Mouse (Mus musculus) embryonic facial prominence, embryonic 14.5 days (tissue): ENCODE measurements around the gene Nrxn3. TPM values are rescaled to one million over a fixed set of nuclear protein-coding genes. Genes with fewer than 3 reads are reported as not detected.

Experiments used
- ATAC-seq: fragments of 200-750 bp; cut with Nextera tagmentation; 2 replicates; pipeline ENCODE4 v1.8.0; 2017; ENCODE audit warnings: low read depth, moderate number of reproducible peaks, moderate TSS enrichment
- DNase-seq: peaks from one replicate; pipeline ENCODE4 v3.0.0-alpha.2; 2015; ENCODE audit warnings: low spot score
- H3K27ac ChIP-seq: fragments of 300-500 bp; sonication (generic); replicated peaks from 2 replicates; pipeline ENCODE4 v1.5.1; 2014; ENCODE audit warnings: low read depth, mild to moderate bottlenecking, low read length, moderate library complexity
- H3K27me3 ChIP-seq: fragments of 300-500 bp; sonication (generic); replicated peaks from 2 replicates; pipeline ENCODE4 v1.6.1; 2014; ENCODE audit warnings: low read length; ENCODE audit not compliant: control insufficient read depth, insufficient read depth
- H3K36me3 ChIP-seq: fragments of 300-500 bp; sonication (generic); 2 replicates; pipeline ENCODE4 v1.6.1; 2014; ENCODE audit warnings: low read length, mixed read lengths; ENCODE audit not compliant: control insufficient read depth, insufficient read depth
- H3K4me1 ChIP-seq: fragments of 300-500 bp; sonication (generic); 2 replicates; pipeline ENCODE4 v1.6.1; 2014; ENCODE audit warnings: antibody characterized with exemption, low read length; ENCODE audit not compliant: control insufficient read depth, insufficient read depth
- H3K4me2 ChIP-seq: fragments of 300-500 bp; sonication (generic); 2 replicates; pipeline ENCODE4 v1.6.1; 2014; ENCODE audit warnings: low read depth, mild to moderate bottlenecking, low read length, moderate library complexity, mixed read lengths
- H3K4me3 ChIP-seq: fragments of 300-500 bp; sonication (generic); 2 replicates; pipeline ENCODE4 v1.5.1; 2014; ENCODE audit warnings: low read depth, mild to moderate bottlenecking, low read length
- H3K9ac ChIP-seq: fragments of 300-500 bp; sonication (generic); 2 replicates; pipeline ENCODE4 v1.6.1; 2014; ENCODE audit warnings: low read depth, mild to moderate bottlenecking, low read length, moderate library complexity, mixed read lengths
- H3K9me3 ChIP-seq: fragments of 300-500 bp; sonication (generic); 2 replicates; pipeline ENCODE4 v1.6.1; 2016; ENCODE audit warnings: low read length; ENCODE audit not compliant: control insufficient read depth
- WGBS: fragments of 180-500 bp; shearing (Covaris S2); extraction: QIAGEN DNeasy Blood & Tissue Kit; methylation state at CpG from one replicate; pipeline ENCODE4 v1.1.7; 2014; 5-methylcytosine and 5-hydroxymethylcytosine counted together
- polyA plus RNA-seq: library from polyadenylated mRNA; unstranded; fragments of >200 nt; fragmentation: Nextera tagmentation; extraction: Ambion mirVana; gene quantifications from 2 replicates; pipeline ENCODE4 v1.2.1, GENCODE M21; 2014

Nrxn3 gene
- polyA plus RNA-seq, 1 experiment from 2014 or later: 2.6 TPM

GRCm38 (mm10) chr12:88730720-88731119, 8.0 kb downstream of the Nrxn3 start:
- H3K4me3 ChIP-seq: no peak overlapping the region
- H3K4me2 ChIP-seq: no peak overlapping the region
- H3K9ac ChIP-seq: no peak overlapping the region
- H3K4me1 ChIP-seq: no peaks in the 10 kb centered on the region
- no peaks in the 10 kb centered on the region for H3K9me3 ChIP-seq
- no peak overlapping the region for H3K27ac ChIP-seq
- no peaks in the 10 kb centered on the region for H3K27me3 ChIP-seq
- 58% methylated on average over 2 of the region's 2 CpGs for WGBS
- DNase-seq: peak; percentile 5
- no peaks in the 10 kb centered on the region for H3K36me3 ChIP-seq
- ATAC-seq: no peak

- no peaks in the 10 kb centered on the region for H3K9me3 ChIP-seq
- 75% methylated on average over 1 of the region's 1 CpGs for WGBS
- no peak overlapping the region for H3K9ac ChIP-seq
- ATAC-seq (no peak), DNase-seq (no peak)
- no peaks in the 10 kb centered on the region for H3K36me3 ChIP-seq
- no peaks in the 10 kb centered on the region for H3K4me1 ChIP-seq
- no peak overlapping the region for H3K4me2 ChIP-seq
- no peaks in the 10 kb centered on the region for H3K27me3 ChIP-seq
- no peak overlapping the region for H3K4me3 ChIP-seq
- no peak overlapping the region for H3K27ac ChIP-seq
Measured at GRCm38 (mm10) chr12:88735045-88735444, 12.4 kb downstream of the Nrxn3 start.

GRCm38 (mm10) chr12:88737081-88737480, 14.4 kb downstream of the Nrxn3 start:
- WGBS: 76% methylated on average over 4 of the region's 4 CpGs
- H3K9me3 ChIP-seq: no peaks in the 10 kb centered on the region
- DNase-seq (no peak), ATAC-seq (no peak)
- H3K9ac ChIP-seq: no peak overlapping the region
- no peak overlapping the region for H3K4me3 ChIP-seq
- H3K27ac ChIP-seq: no peak overlapping the region
- no peak overlapping the region for H3K4me2 ChIP-seq
- H3K27me3 ChIP-seq: no peaks in the 10 kb centered on the region
- H3K4me1 ChIP-seq: no peaks in the 10 kb centered on the region
- no peaks in the 10 kb centered on the region for H3K36me3 ChIP-seq

GRCm38 (mm10) chr12:88738616-88739015, 15.9 kb downstream of the Nrxn3 start:
- H3K27me3 ChIP-seq: no peaks in the 10 kb centered on the region
- H3K9me3 ChIP-seq: no peaks in the 10 kb centered on the region
- no peak overlapping the region for H3K27ac ChIP-seq
- H3K4me3 ChIP-seq: no peak overlapping the region
- H3K4me2 ChIP-seq: no peak overlapping the region
- WGBS: 72% methylated on average over 4 of the region's 4 CpGs
- DNase-seq: no peak
- ATAC-seq: no peak
- no peak overlapping the region for H3K9ac ChIP-seq
- H3K36me3 ChIP-seq: no peaks in the 10 kb centered on the region
- H3K4me1 ChIP-seq: no peaks in the 10 kb centered on the region

GRCm38 (mm10) chr12:88746788-88747187, 24.1 kb downstream of the Nrxn3 start:
- no peaks in the 10 kb centered on the region for H3K27me3 ChIP-seq
- H3K4me2 ChIP-seq: no peak overlapping the region
- no peaks in the 10 kb centered on the region for H3K9me3 ChIP-seq
- no peaks in the 10 kb centered on the region for H3K36me3 ChIP-seq
- WGBS: 67% methylated on average over 5 of the region's 5 CpGs
- H3K9ac ChIP-seq: no peak overlapping the region
- no peaks in the 10 kb centered on the region for H3K4me1 ChIP-seq
- H3K4me3 ChIP-seq: no peak overlapping the region
- DNase-seq: no peak
- ATAC-seq: no peak
- H3K27ac ChIP-seq: no peak overlapping the region

GRCm38 (mm10) chr12:88764791-88765190, 42.1 kb downstream of the Nrxn3 start:
- Histone ChIP-seq H3K4me1 (no peaks in the 10 kb centered on the region), H3K9me3 (no peaks in the 10 kb centered on the region), H3K4me2 (no peak overlapping the region), H3K4me3 (no peak overlapping the region), H3K27ac (no peak overlapping the region), H3K27me3 (no peaks in the 10 kb centered on the region), H3K9ac (no peak overlapping the region), H3K36me3 (no peaks in the 10 kb centered on the region)
- no peak for ATAC-seq
- WGBS: 67% methylated on average over 2 of the region's 2 CpGs
- DNase-seq: no peak

GRCm38 (mm10) chr12:88774666-88775065, 52.0 kb downstream of the Nrxn3 start:
- Histone ChIP-seq H3K9me3 (no peaks in the 10 kb centered on the region), H3K4me2 (no peak overlapping the region), H3K4me3 (no peak overlapping the region), H3K9ac (no peak overlapping the region), H3K4me1 (no peaks in the 10 kb centered on the region), H3K27ac (no peak overlapping the region), H3K27me3 (no peaks in the 10 kb centered on the region), H3K36me3 (no peaks in the 10 kb centered on the region)
- DNase-seq (no peak), ATAC-seq (no peak)
- 80% methylated on average over 2 of the region's 2 CpGs for WGBS

GRCm38 (mm10) chr12:88778036-88778435, 55.4 kb downstream of the Nrxn3 start:
- no peak overlapping the region for H3K4me3 ChIP-seq
- 88% methylated on average over 1 of the region's 1 CpGs for WGBS
- H3K9me3 ChIP-seq: no peaks in the 10 kb centered on the region
- H3K27ac ChIP-seq: no peak overlapping the region
- H3K36me3 ChIP-seq: no peaks in the 10 kb centered on the region
- DNase-seq (no peak), ATAC-seq (no peak)
- no peak overlapping the region for H3K4me2 ChIP-seq
- H3K9ac ChIP-seq: no peak overlapping the region
- no peaks in the 10 kb centered on the region for H3K4me1 ChIP-seq
- no peaks in the 10 kb centered on the region for H3K27me3 ChIP-seq

GRCm38 (mm10) chr12:88784199-88785147, 61.8 kb downstream of the Nrxn3 start:
- H3K9me3 ChIP-seq: no peaks in the 10 kb centered on the region
- H3K4me1 ChIP-seq: no peaks in the 10 kb centered on the region
- no peak overlapping the region for H3K4me3 ChIP-seq
- WGBS: 44% methylated on average over 10 of the region's 10 CpGs
- DNase-seq (peak; percentile 27), ATAC-seq (peak; percentile 18; the same call in 1 of the 2 replicates)
- H3K36me3 ChIP-seq: no peaks in the 10 kb centered on the region
- no peak overlapping the region for H3K9ac ChIP-seq
- H3K27ac ChIP-seq: no peak overlapping the region
- H3K27me3 ChIP-seq: no peaks in the 10 kb centered on the region
- H3K4me2 ChIP-seq: no peak overlapping the region
